Mouse (Mus musculus) bone marrow macrophage, adult 2 months (primary cell): ENCODE data around the gene Tenm4.

Experiments used
- CTCF ChIP-seq: IDR thresholded peaks from 2 replicates; pipeline ENCODE4 v1.5.1; 2012; ENCODE audit warnings: low read depth, mild to moderate bottlenecking, low read length, moderate library complexity
- POLR2A ChIP-seq: IDR thresholded peaks from 2 replicates; pipeline ENCODE4 v1.6.1; 2012; ENCODE audit warnings: mild to moderate bottlenecking, low read depth, low read length, borderline replicate concordance

- TF ChIP-seq POLR2A (no peak), CTCF (no peak)
Measured at GRCm38 (mm10) chr7:96222569-96222968, 51.5 kb downstream of the Tenm4 start.
